10 mouse cellular contexts compared by ENCODE assay signal in the genomic region with DNA sequence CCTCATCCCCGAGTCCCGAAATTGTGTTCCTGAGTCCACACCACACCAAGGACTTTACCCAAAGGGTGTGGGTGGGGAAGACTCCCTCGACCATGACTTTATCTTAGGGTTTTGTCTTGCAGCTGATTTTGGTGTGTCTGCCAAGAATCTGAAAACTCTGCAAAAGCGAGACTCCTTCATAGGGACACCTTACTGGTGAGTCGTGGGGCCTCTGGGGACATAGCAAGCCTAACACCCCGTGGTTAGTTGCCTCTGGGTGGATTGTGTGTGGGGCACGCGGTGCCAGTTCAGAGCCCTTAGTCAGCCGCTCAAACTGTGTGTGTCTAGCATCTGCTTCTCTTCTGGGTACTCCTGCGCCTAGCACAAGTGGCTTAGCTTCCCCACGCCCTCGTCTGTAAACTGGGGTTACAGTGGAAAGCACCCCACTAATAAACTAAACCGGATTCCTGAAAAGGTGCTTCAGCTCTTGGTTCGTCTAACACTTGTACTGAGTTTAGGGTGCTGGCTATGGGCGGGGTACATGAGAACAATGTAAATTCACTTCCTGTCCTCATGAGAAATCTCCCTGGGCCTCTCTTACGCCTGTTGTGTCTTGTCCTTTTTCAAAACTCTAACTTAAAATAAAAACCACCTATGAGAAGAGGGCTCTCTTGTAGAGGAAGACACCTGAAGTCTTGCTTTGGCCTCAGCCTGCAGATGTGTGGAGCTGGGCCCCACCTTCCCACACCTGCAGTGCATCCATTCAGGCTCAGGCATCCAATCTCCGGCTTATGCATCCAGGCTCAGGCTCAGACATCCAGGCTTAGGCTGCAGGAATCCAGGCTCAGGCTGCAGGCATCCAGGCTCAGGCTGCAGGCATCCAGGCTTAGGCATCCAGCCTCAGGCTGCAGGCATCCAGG. TPM values are rescaled to one million over a fixed set of nuclear protein-coding genes. Genes with fewer than 3 reads are reported as not detected.
A peak's percentile ranks its signal among the peaks of the same experiment; 100 is the strongest.
DNase-seq lines count a peak whose midpoint lies in the region; ATAC-seq and TF ChIP-seq lines count a peak whose summit lies in the region.
"Had no signal": no experiment of that assay in that cellular context is flagged by ENCODE, and none has a peak within 500 bp of the region (broad histone marks: within the 10 kb centered on the region; RNA-seq: fewer than 3 reads in every experiment).

No protein-coding gene starts in this region.

- H3K9ac ChIP-seq in kidney, embryonic 15.5 days = peak overlapping the region; percentile 29; the same call in 1 of the 2 replicates
- peak overlapping the region; percentile 35; the same call in 1 of the 2 replicates for H3K9ac ChIP-seq in hindbrain, postnatal 0 days (replicated peaks; ENCODE audit: low read length)
- 0 out of 2 replicates have a peak overlapping the region, but pooled peaks have one; percentile 32 for H3K9ac ChIP-seq in neural tube, embryonic 14.5 days (replicated peaks; ENCODE audit: low read depth, low read length)
- H3K9ac ChIP-seq: lung, embryonic 15.5 days had no signal

- 78% methylated on average over 17 of the region's 17 CpGs for WGBS in kidney, embryonic 15.5 days
- 77% methylated on average over 17 of the region's 17 CpGs for WGBS in hindbrain, postnatal 0 days
- WGBS in neural tube, embryonic 14.5 days = 79% methylated on average over 17 of the region's 17 CpGs

- 0 out of 2 replicates have a peak, but pooled peaks have one; percentile 9 for ATAC-seq in kidney, embryonic 15.5 days (replicated peaks; ENCODE audit: low FRiP score)
- no peak for ATAC-seq in hindbrain, postnatal 0 days
- no peak; the same call in 1 of the 2 replicates for ATAC-seq in neural tube, embryonic 14.5 days (ENCODE audit: low read depth)

- peak overlapping the region; percentile 22; the same call in 1 of the 2 replicates for H3K27ac ChIP-seq in kidney, embryonic 15.5 days
- H3K27ac ChIP-seq in hindbrain, postnatal 0 days = peak overlapping the region; percentile 54; the same call in 1 of the 2 replicates
- no peak overlapping the region for H3K27ac ChIP-seq in neural tube, embryonic 14.5 days (ENCODE audit: low read depth, low read length)
- H3K27ac ChIP-seq: lung, embryonic 15.5 days had no signal

- H3K36me3 ChIP-seq in kidney, embryonic 15.5 days = no peaks in the 10 kb centered on the region
- H3K36me3 ChIP-seq in hindbrain, postnatal 0 days (ENCODE audit: insufficient read depth, low read length) = no peaks in the 10 kb centered on the region
- H3K36me3 ChIP-seq in neural tube, embryonic 14.5 days (ENCODE audit: control insufficient read depth, insufficient read depth, low read length) = no peaks in the 10 kb centered on the region
- H3K36me3 ChIP-seq: lung, embryonic 15.5 days had no signal

- peaks cover 26% of the 10 kb centered on the region for H3K4me1 ChIP-seq in kidney, embryonic 15.5 days
- H3K4me1 ChIP-seq in hindbrain, postnatal 0 days (ENCODE audit: insufficient read depth, low read length) = 0 out of 2 replicates have a peak, but pooled peaks cover 3% of the 10 kb centered on the region
- no peaks in the 10 kb centered on the region for H3K4me1 ChIP-seq in neural tube, embryonic 14.5 days (ENCODE audit: control insufficient read depth, insufficient read depth, low read length)
- H3K4me1 ChIP-seq: lung, embryonic 15.5 days had no signal

- no peak for TF ChIP-seq CTCF in hindbrain, postnatal 0 days (IDR thresholded peaks at IDR 0.05; ENCODE audit: low read depth)

- H3K9me3 ChIP-seq in kidney, embryonic 15.5 days (replicated peaks) = no peaks in the 10 kb centered on the region
- H3K9me3 ChIP-seq in hindbrain, postnatal 0 days (ENCODE audit: low read length) = no peaks in the 10 kb centered on the region
- no peaks in the 10 kb centered on the region for H3K9me3 ChIP-seq in neural tube, embryonic 14.5 days (ENCODE audit: control insufficient read depth, low read length)
- H3K9me3 ChIP-seq: lung, embryonic 15.5 days had no signal

- DNase-seq in kidney, postnatal 25 days = no peak
- peak; percentile 52 for DNase-seq in T-cell, adult 2 months (ENCODE audit: low spot score)
- DNase-seq in hindbrain, postnatal 0 days (ENCODE audit: low spot score) = no peak
- no peak for DNase-seq in urinary bladder, postnatal 4 days (ENCODE audit: low spot score in 2 of 2)
- no peak for DNase-seq in adrenal gland, postnatal 25 days
- no peak for DNase-seq in cerebellum, adult 9-10 months

- H3K4me2 ChIP-seq in kidney, embryonic 15.5 days = no peak overlapping the region
- H3K4me2 ChIP-seq in hindbrain, postnatal 0 days (ENCODE audit: low read depth, low read length) = no peak overlapping the region
- no peak overlapping the region for H3K4me2 ChIP-seq in neural tube, embryonic 14.5 days (ENCODE audit: low read depth, low read length)
- H3K4me2 ChIP-seq: lung, embryonic 15.5 days had no signal

- no peak overlapping the region for H3K4me3 ChIP-seq in kidney, embryonic 15.5 days (replicated peaks)
- no peak overlapping the region for H3K4me3 ChIP-seq in hindbrain, postnatal 0 days (ENCODE audit: low read length)
- H3K4me3 ChIP-seq in neural tube, embryonic 14.5 days (ENCODE audit: low read depth, low read length) = no peak overlapping the region
- H3K4me3 ChIP-seq: lung, embryonic 15.5 days had no signal

- no peaks in the 10 kb centered on the region for H3K27me3 ChIP-seq in kidney, embryonic 15.5 days
- no peaks in the 10 kb centered on the region for H3K27me3 ChIP-seq in hindbrain, postnatal 0 days (ENCODE audit: insufficient read depth, low read length)
- no peaks in the 10 kb centered on the region for H3K27me3 ChIP-seq in neural tube, embryonic 14.5 days (ENCODE audit: control insufficient read depth, insufficient read depth, low read length)
- H3K27me3 ChIP-seq: lung, embryonic 15.5 days had no signal

RNA-seq across cellular contexts. Expression of a gene that starts 54.3 kb away (rescaled TPM):
- polyA plus RNA-seq in kidney, embryonic 15.5 days (2015; fragmentation: Nextera tagmentation; extraction: Ambion mirVana) = 5.4 TPM in 2 replicates
- total RNA-seq in hindbrain, postnatal 0 days (2014; rRNA removed) = 4.5 and 10.8 TPM in 2 replicates
- polyA plus RNA-seq in hindbrain, postnatal 0 days (2015; fragmentation: Nextera tagmentation; extraction: Ambion mirVana) = 1.1 and 1.2 TPM in 2 replicates
- polyA plus RNA-seq in neural tube, embryonic 14.5 days (2014; fragmentation: Nextera tagmentation; extraction: Ambion mirVana) = 1.4 and 2.0 TPM in 2 replicates
- 10.3 TPM in 2 replicates for total RNA-seq in adrenal gland, postnatal 25 days (2021)

RNA-seq across cellular contexts. Expression of a gene that starts 55.1 kb away (rescaled TPM):
- 85.7 and 88.6 TPM in 2 replicates for polyA plus RNA-seq in kidney, embryonic 15.5 days (2015; fragmentation: Nextera tagmentation; extraction: Ambion mirVana)
- 149 and 343 TPM in 2 replicates for total RNA-seq in hindbrain, postnatal 0 days (2014; rRNA removed)
- 93.6 and 95.4 TPM in 2 replicates for polyA plus RNA-seq in hindbrain, postnatal 0 days (2015; fragmentation: Nextera tagmentation; extraction: Ambion mirVana)
- 109 and 133 TPM in 2 replicates for polyA plus RNA-seq in neural tube, embryonic 14.5 days (2014; fragmentation: Nextera tagmentation; extraction: Ambion mirVana)
- total RNA-seq in adrenal gland, postnatal 25 days (2021) = 87.7 and 113 TPM in 2 replicates

RNA-seq across cellular contexts. Expression of a gene that starts 55.6 kb away (rescaled TPM):
- 0.42 TPM in 1 of 2 replicates, not detected in the other for polyA plus RNA-seq in kidney, embryonic 15.5 days (2015; fragmentation: Nextera tagmentation; extraction: Ambion mirVana)
- total RNA-seq in hindbrain, postnatal 0 days (2014; rRNA removed) = not detected in 2 replicates
- polyA plus RNA-seq in hindbrain, postnatal 0 days (2015; fragmentation: Nextera tagmentation; extraction: Ambion mirVana) = 0.38 TPM in 1 of 2 replicates, not detected in the other
- polyA plus RNA-seq in neural tube, embryonic 14.5 days (2014; fragmentation: Nextera tagmentation; extraction: Ambion mirVana) = not detected in 2 replicates
- total RNA-seq in adrenal gland, postnatal 25 days (2021) = 1.5 TPM in 1 of 2 replicates, not detected in the other
- polyA plus RNA-seq: small intestine, adult 2 months had no signal
